Mouse (Mus musculus): ENCODE measurements around the gene Bcl2l1. TPM values are rescaled to one million over a fixed set of nuclear protein-coding genes. Genes with fewer than 3 reads are reported as not detected.
A peak's percentile ranks its signal among the peaks of the same experiment; 100 is the strongest.

Bcl2l1 gene
- total RNA-seq, 2 experiments from 2014 or later, result 128 to 133 TPM

DNA sequence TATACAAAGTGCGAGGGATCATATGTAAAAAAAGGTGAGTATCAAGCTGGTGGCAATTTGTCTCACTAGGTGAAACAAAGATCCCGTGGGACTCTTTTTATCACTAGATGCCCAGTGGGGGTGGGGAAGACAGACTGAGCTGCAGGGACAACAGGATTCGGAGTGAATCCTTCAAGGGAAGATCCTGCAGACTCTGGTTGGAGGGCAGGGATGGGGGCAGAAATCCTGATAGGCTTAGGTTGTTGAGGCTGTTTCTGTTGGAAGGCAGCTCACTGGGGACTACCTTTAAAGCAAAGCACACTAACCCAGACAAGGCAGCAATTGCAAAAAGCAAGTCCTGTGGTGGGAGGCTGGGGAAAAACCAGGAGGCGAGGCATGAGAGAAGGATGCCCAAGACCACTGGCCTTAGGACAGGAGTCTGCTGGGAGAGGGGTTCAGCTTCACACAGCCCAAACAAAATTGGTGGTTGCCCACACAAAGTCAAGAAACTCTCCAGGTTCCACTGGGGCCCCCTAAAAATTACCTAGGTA lies 6.3 kb downstream of the Bcl2l1 start:
- intact Hi-C loops (cut with DNase I), result no loop called here

DNA sequence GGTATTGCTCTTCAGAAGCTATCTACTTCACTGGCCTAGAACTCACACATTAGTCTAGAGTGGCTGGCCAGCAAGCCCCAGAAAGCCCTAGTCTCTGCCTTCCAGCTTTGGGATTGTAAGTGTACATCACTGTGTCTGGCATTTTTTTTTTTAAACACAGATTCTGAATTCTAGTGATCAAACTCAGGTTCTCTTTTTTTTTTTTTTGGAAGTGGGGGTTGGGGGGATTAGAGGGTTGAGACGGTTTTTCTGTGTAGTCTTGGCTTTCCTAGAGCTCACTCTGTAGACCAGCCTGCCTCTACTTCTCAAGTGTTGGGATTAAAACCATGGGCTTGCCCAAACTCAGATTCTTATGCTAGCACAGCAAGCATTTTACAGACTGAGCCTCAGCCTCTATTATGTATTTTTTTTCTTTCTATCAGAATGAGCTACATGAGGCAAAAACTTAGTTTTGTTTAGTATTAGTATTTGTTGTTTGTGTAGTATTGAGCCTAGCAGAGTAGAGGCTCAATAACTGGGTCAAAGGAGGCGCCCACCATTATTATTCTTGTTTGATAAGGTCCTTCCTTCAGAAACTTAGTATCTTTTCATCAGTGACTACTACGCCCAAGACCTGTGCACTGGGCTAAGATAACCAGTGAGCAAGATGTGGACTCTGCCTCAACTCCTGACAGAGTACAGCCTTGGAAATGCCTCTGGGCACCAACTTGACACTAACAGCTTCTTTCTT lies 6.9 kb downstream of the Bcl2l1 start:
- intact Hi-C loops (cut with DNase I), result no loop called here

More for the DNA sequence above, 6.3 kb downstream of the Bcl2l1 start:
- DNase-seq (ENCODE audit: low spot score in 2 of 2), result no peak

DNA sequence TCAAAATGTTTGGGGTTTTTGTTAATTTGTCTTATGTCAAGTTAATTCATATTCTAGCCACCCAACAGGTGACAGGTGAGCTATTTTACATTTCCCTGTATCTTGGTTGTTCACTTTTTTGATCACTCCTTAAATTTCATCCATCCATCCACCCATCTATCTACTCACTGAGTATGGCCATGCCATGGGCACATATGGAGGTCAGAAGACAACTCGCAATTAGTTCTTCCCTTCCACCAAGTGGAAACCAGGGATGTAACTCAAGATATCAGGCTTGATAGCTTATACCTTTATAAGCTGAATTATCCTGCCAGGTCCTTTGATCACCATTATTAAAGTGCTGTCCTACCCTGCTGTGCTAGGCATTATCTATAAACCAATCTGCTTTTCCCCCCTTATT lies 7.8 kb downstream of the Bcl2l1 start:
- no peak for DNase-seq (ENCODE audit: low spot score in 2 of 2)
- intact Hi-C loops (cut with DNase I), result no loop called here

More for the DNA sequence above, 6.9 kb downstream of the Bcl2l1 start:
- DNase-seq (ENCODE audit: low spot score in 2 of 2), result no peak

DNA sequence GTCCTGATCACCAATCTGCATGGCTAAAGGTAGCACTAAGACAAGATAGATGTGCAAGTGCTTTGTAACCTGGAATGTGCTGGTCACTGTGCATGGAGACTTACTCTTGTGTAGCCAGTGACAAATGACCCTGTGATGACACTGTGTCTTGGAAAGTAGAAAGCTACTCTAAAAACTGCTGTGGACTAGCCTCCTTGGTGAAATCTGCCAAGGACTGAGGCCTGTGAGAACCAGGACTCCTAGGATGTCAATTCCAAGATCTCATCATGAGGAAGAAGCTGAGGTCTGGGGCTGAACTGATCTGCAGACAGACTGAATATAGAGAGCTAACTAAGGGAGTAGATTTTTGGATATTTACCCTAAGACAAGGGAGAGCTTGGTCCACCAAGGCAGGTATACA lies 10.0 kb downstream of the Bcl2l1 start:
- intact Hi-C loops (cut with DNase I), result no loop called here
- no peak for DNase-seq (ENCODE audit: low spot score in 2 of 2)

DNA sequence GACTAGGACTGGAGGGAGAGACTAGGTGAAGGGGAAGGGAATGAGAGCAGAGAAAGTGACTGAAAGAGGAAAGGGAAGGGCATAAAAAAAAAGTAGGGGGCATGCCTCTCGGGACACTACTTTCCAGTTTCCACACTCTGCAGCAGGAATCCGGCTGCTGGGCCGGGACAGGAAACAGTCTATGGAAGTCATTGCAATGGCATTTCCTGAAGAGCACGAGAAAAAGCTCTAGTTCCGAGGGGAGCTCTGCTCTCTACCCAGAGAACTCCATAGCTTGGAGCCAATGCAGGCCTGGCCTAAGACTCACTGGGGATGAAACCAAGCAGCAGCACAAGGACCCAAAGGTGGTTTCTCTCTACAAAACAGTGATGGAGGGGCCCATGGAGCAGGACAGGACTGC lies 10.5 kb downstream of the Bcl2l1 start:
- intact Hi-C loops (cut with DNase I), result no loop called here
- DNase-seq (ENCODE audit: low spot score in 2 of 2), result no peak

DNA sequence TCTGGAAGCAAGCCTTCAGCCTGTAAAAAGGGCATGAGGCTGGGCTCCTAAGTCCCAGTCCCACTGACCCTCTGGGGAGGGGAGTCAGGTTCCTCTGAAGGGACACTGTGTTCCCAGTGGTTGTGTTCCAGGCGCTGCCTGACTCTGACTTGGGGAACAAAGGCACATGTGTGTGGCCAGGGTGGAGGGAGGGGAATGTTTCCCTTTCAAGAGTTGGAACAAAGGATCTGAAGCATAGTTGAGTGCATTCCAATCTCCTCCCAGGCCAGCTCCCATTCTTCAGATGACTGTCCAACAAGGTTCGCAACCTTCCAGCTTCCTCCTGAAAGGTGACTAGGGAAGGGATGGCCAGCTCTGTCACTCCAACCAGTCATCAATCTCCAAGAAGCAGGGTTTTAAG lies 11.2 kb downstream of the Bcl2l1 start:
- DNase-seq (ENCODE audit: low spot score in 2 of 2), result peak; percentile 34 to 40
- intact Hi-C loops (cut with DNase I), result no loop called here

DNA sequence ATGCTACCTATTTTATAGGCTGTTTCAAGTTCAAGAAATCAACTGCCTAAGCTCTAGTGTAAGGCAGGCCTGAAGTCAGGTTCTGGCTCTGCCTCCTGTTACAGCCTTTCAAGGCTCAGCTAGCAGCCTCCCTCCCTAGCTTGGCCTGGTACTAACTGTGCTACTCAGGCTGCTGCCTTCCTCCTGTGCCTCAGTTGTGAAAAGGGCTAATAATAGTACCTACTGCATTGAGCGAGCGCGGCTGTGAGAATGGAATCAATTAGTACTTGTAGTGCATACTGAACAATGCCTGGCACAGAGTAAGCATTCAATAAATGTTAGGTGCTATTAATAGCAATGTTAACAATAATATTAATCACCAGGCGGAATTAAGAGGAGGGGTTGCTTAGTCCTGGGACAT lies 11.6 kb downstream of the Bcl2l1 start:
- intact Hi-C loops (cut with DNase I), result no loop called here
- DNase-seq (ENCODE audit: low spot score in 2 of 2), result no peak

DNA sequence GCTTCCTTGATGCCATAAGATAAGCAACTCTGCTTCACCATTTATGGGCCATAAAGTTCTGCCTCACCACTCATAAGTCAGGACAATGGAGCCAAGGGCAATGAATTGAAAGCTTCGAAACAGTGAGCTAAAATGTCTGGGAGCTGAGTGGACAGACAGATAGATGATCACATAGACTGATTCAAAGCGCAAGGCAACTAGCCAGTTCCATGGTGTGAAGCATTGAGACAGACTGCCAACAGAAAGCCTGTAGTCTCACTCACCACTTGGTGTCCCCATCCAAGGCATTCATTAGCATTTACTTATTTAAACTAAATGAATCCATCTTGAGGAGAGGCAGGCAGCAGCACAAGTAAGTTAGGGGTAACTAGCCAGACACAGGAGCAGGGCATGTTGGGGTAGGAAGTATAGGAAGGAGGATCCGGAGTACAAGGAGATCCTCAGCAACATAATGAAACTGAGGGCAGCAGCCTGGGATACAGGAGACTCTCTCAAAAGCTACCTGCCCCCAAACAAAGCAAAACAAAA lies 12.4 kb downstream of the Bcl2l1 start:
- DNase-seq (ENCODE audit: low spot score in 2 of 2), result no peak
- intact Hi-C loops (cut with DNase I), result no loop called here

DNA sequence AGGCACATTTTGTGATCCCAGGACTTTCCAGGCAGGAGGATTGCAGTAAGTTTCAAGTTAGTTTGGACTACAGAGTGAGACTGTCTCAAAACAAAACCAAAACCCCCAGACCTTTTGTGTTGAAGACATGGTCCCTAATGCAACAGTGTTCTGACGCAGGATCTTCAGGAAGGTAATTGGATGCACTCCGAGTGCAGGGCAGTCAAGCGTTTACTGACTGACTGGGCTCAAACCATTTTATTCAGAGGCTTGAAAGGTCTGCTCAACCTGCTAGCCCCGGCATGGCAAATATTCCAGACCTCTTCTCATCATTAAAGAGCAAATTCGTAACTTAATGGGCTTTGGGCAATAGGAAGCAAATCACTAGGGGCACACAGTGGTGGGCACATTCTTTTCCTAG lies 12.8 kb downstream of the Bcl2l1 start:
- intact Hi-C loops (cut with DNase I), result no loop called here
- DNase-seq (ENCODE audit: low spot score in 2 of 2), result no peak

DNA sequence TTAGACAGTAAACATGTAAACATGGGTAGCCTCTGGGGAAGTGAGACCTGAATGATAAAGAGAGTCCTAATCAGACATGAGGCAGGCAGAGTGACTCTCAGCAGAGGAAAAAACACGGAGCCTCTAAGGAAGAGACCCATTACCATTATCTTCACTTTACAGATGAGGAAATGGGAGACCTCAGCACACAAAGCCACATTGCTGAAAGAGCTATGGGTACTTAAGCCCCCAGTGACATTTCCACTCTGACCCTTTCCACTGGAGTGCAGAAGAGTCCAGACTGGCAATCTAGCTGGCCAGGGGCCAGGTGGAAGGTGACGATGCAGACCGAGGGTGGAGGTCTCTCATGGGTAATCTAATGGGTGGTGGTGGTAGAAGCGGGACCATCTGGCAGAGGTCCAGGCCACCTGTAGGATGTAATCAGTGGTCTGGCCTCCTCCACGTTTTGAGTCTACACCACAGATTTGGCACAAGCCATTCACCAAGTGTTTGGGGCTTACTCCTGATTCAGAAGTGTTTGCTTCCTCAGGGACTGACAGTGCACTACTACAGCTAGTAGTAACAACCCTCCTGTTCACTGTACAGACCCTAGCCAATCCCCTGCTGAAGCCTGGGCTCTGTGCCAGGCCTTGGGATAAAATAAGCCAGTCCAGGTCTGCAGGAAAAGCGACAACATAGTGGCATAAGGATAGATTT lies 13.8 kb downstream of the Bcl2l1 start:
- intact Hi-C loops (cut with DNase I), result no loop called here
- DNase-seq (ENCODE audit: low spot score in 2 of 2), result no peak

DNA sequence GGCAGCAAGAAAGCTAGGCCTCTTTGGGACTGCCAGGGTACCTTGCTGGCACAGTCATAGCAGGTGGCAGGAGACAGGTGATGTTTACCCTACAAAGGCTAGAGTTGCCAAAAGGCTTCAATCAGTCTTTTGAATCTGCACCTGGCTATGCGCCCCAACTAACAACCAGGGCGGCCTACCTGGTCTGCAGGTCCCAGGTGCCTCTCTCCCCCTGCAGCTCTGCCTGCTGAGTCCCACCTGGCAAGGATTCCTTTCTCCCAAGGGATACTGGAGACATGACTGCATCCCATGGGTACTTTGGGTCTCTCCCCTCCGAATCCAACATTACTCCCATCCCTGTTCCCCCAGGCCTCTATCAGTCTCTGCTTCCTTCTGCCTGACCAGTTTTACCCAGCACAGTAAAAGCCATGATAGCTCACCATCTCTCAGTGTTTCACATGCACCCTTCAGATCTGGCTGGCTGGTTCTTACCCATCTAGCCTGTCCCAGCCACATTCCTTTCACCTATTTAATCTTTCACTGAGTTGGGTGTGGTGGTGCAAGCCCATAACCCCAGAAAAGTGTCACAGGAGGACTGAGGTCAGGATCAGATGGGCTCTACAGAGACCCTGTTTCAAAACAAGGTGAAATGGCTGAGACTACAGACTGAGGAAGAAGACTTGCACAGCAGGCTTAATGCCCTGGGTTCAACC lies 14.7 kb downstream of the Bcl2l1 start:
- DNase-seq (ENCODE audit: low spot score in 2 of 2), result no peak
- intact Hi-C loops (cut with DNase I), result no loop called here

DNA sequence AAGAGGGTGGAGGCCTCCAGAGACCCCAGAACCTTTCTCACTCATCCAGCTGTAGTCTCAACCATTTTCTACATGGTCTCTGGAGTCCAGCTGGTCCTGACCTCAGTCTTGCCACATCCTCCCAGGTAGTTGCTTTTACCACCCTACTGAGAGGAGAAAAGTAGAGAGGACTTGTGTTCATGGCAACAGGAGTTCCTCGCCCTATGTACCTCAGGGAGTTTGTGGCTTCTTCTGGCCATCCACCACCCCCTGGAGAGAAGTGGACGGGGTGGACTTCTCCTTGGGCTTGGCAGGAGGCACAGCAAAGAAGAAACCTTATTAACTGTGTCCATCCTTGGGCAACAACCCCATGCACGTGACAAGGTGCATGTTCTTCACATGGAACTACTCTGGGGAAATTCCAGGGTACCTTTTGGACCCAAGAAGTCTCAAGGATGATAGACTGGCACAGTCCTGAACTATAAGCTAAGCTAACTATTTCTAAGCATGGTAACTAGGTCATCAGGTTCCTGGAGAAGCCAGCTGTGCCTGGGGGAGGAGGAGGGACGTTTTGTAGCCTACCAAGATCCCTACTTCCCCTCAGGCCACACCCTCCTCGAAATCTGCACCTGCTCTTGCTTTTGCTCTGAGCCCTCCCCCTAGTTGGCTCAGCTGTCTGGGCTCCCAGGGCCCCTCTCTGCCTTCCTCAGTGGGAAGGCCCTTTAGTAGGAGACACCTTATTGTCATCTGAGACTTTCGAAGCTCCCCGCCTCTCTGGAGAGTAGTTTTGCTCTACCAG lies 15.5 kb downstream of the Bcl2l1 start:
- intact Hi-C loops (cut with DNase I), result no loop called here
- no peak for DNase-seq (ENCODE audit: low spot score in 2 of 2)

DNA sequence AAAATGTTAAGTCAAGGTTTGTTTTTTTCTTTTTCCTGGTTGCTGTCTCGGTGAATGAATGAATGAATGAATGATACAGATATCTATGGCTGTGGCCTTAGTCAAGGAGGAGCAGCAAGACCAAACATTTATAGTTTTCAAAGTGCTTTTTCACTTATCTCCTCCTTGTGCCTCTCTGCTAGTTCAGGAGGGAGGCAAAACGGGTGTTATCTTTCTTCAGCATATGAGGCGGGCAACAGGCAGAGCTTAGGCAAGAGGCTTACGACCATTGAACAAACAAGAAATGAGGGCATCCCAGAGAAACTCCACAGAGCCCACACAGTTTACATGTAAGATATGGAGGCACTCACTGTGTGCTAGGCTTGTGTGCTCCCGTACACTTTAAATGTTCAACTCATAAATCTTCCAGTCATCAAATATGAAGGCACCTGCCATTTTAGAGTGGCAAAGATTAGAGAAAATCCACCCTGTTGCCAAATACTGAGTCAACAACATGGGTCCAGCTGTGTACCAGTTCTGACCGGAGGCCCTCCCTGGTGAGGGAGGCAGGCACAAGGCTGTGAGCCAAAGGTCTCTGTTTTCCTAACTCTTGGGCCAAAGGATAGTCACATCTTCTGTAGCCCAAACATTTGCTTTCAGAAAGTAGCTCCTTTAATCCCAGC lies 17.2 kb downstream of the Bcl2l1 start:
- intact Hi-C loops (cut with DNase I), result no loop called here
- DNase-seq (ENCODE audit: low spot score in 2 of 2), result no peak

DNA sequence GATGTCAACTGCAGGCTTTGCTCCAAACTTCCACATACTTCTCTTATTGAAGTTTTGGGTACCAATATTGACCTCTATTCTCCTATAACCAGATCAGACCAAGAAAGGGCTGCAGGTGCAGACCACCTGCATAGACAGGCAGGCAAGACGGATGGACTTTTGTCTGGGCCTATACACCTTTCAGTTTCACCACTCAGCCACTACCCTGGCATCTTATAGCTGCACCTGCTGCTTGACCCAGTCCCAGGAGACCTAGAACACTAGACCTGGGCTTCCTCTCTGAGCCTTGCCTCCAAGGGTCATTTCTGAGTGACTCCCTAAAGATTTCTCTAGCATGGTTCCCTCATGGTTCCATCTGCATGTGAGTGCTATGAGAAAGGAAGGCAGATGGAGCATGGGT lies 18.3 kb downstream of the Bcl2l1 start:
- no peak for DNase-seq (ENCODE audit: low spot score in 2 of 2)
- intact Hi-C loops (cut with DNase I), result no loop called here

DNA sequence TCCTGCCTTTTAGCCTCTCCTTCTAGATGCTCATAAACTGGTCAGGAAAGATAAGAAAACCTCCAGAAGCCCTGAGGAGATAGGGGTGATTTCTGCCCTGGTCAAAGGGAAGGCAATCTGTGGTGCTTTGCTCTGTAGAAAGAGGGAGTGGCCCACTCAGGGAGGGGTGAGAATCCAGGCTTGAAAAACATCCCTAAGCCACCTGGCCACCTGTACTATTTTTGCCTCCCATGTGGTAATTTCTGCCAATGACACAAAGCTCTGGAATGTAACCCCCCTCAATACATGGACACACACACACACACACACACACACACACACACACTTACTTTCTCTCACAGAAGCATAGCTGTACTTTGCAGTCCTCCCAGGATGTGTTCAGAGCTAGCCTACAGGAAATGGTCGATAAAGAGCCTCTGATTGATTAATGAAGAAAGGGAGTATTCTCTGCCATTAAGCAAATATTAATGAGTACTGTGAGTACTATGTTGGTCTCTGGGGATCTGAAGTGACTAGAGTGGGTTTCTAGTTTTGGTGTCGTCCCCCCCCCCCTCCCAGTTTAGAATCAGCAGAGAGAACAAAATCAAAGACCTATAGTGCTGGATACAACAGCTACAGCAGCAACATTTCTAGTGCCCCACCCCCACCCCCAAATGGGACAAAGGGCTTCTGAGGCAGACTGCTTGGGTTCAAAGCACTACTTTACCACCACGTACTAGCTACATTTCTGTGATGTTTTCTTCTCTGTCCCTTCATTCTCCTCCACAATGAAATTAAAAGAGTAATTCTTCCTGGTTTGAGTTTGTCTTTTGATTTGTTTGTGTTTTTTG lies 20.0 kb downstream of the Bcl2l1 start:
- intact Hi-C loops (cut with DNase I), result no loop called here
- DNase-seq (ENCODE audit: low spot score in 2 of 2), result no peak

DNA sequence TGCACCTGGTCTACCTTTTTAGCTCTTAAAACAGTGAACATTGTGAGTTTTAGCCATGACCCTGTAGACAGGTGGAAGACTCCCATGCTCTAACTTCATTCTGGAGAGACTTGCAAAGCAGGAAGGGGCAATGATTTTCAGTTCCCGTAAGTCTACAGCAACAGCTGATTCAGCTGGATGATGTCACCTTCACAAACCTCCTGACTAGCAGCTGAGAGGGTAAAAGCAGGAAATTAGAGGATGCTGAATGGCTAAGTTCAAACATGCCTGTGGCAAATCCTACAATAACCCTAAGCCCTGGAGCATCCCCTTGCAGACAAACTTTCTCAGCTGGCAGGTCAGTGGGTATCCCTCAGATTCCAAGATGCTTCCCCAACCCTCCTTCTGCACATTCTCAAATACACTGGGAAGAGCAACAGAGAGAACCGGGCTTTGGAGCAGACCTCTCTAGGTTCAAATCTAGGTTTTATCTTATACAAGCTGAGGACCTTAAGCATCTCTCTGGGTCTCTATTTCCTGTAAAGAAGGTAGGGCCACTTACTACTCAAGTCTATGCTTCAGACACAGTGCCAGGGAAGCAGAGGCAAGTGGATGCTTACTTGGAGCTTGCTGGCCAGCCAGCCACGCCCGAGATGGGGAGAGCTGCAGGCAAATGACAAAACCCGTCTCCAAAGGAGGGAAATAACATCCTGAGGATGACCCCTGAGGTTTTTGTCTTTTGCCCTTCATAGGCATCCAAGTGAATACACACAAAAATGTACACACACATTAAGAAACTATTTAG lies 21.2 kb downstream of the Bcl2l1 start:
- intact Hi-C loops (cut with DNase I), result no loop called here
- no peak for DNase-seq (ENCODE audit: low spot score in 2 of 2)

DNA sequence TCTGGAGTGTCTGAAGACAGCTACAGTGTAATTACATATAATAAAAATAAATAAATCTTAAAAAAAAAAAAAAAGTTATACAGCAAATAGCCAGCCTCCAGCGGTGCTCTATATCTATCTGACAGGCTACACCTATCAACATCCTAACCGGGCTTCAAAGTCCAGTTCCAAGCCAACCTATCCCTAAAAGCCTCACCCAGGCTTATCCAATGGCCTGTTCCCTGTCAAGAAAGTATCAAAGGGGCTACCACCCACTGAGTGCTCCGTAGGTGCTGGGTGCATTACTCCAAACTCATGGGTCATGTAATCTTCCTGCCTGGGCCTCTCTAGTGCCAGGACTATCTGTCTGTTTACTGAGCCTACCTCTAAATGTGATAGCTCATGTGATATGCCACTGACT lies 23.4 kb downstream of the Bcl2l1 start:
- DNase-seq (ENCODE audit: low spot score in 2 of 2), result no peak
- intact Hi-C loops (cut with DNase I), result no loop called here

DNA sequence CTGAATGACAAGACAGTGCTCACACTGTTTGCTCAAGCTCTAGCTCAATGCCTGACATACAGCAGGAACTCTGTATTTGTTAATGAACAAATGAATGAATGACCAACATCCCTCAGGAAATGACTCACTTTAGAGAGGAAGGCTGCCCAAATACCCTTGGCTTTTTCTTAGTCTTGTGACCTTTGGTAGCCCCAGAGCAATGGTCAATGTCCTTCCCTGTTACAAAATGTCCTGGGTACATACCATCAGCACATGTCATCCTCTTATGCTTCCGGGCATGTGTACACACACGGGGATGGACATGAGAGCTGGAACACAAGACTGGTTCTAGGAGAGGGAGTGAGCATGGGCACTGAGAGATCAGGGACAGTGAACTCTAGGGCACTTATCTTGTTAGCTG lies 25.5 kb downstream of the Bcl2l1 start:
- intact Hi-C loops (cut with DNase I), result no loop called here
- DNase-seq (ENCODE audit: low spot score in 2 of 2), result no peak
